Mouse (Mus musculus) CD4-positive, CD25-positive, alpha-beta regulatory T cell, adult 2 months (primary cell): ENCODE data around the gene Sult1c2.
"Not testable (repeated sequence)": the region's sequence is repeated elsewhere in the genome, so short reads cannot be mapped to it uniquely, and the experiment has no call there.

Experiments
- DNase-seq: peaks from one replicate; pipeline ENCODE4 v3.0.0-alpha.2; 2012; ENCODE audit warnings: low read depth, low spot score

Gene Sult1c2

DNA sequence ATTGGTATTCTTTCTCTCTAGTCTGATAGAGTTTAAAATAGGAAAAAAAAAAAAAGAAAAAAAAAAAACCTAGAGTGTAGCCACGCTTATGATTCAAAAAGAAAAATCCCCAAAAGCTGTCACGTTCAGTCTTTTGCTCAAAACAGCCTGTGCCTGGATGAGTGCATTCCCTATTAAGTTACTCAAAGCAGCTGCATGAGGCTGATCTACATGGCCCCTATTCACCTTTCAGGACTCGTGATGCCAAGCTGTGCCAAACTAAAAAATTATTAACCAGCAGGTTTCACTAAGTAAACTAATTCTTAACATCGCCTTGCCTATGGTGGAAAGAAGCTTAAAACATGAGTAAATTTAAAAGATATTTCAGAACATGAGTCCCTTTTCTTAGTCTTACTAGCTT lies at the start of gene Sult1c2:
Gene Sult1c2, minus strand, starts transcription at position 134 of the 400 bp plus-strand sequence.
- DNase-seq, result no peak

DNA sequence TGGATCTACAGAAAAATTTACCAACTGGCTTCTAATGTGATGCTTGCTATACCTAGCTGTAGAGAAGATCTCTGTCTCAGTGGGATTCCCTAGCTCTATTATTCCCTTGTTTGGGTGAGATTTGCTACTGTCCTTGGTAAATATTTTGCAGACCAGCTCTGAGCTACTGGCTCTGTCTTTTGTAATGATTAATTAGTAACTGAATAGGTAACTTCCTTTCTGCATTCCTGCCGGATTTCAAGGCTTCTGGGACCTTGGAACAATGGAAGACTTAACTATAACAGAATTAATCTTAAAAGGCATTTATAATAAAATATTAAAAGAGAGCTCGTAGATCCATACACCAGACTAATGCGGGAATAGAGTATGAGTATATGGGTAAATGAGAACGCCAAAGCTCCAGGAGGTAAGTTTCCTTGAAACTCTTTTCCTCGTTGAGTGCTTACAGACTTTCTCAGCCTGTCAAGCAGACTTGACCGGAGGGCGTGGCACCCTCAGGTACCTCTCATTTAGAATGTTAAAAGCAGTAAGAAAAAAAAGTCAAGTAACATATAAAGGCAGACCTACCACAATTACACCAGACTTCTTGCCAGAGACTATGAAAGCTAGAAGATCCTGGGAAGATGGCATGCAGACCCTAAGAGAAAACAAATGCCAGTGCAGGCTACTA lies 33.0 kb upstream of the Sult1c2 start:
- DNase-seq, result not testable (repeated sequence)

DNA sequence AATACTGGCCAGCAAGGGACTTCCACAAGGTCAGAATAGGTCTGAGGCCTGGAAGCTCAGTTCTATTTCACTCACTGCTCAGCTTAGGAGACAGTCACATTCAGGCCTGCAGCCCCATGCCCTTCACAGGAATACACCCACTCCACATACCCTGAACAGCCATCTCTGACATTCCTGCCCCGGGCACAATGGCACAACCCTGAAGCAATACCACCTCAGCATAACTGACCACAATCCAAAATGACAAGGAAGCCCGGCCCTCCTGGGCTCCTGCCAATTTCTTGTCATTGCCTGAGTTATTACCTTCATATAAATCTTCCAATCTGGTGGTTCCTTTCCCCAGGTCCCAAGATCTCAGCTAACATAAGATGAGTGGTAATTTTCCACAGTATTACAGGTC lies 28.3 kb upstream of the Sult1c2 start:
- no peak for DNase-seq

- no peak for DNase-seq
These were observed 26.1 kb upstream of the Sult1c2 start for GRCm38 (mm10) chr17:53872192-53872591.

DNA sequence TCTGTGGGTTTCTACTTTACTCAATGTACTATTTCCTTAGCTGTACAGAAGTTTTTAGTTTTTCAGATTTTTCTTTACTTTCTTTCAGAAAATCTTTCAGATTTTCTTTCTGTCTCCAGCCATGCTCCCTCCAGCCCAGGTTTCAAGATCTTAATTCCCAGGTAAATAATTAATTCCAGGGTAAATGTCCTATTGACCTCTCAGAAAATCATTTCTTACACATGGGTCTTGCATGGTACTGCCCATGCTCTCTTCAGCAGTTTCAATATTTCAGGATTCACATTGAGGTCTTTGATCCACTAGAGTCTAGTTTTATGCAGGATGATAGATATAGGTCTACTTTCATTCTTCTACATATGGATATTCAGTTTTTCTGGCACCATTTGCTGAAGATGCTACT lies 23.8 kb upstream of the Sult1c2 start:
- DNase-seq, result no peak

DNA sequence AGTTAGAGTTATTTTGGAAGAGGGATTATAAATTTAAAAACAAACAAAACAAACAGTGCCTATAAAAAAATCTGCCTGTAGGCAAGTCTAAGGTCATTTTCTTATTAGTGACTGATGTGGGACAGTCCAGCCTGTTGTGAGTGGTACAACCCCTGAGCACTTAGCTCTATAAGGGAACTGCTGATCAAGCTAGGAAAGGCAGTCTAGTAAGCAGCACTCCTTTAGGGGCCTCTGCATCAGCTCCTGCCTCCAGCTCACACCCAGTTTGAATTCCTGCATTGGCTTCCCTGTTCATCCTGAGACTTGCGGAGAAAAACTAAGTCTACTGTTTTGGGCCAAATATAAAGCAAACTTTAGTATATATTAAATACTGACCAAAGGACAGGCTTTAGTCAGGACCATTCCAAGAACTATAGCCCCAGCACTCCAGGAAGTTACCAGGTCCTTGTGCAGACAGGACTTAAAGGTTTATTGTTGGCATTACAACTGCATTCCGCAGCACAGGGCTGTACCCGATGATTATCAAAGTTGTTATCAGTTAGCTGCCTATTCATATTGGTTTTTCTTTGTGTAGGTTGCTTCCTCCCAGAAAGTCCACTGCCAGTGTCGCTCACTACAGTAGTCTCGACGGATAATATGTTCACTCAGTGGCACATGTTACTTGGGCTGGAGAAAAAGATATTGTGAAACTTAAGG lies 19.3 kb upstream of the Sult1c2 start:
- DNase-seq, result no peak

DNA sequence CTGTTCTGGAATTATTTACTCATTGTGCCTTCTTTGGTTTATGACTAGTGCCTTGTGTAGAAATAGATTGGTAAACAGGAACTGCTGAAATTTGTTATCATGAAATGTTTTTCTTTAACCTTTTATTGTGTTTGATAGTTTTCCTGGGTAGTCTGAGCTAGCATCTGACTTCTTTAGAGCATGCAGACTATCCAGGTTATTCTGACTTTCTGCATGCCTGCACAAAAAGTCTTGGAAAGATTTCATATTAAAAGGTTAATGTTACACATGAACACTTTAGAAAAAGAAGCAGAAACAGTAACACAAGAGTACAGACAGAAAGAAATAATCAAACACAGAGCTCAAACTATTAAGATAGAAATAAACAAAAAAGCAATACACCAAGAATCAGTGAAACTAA lies 14.4 kb upstream of the Sult1c2 start:
- no peak for DNase-seq

DNA sequence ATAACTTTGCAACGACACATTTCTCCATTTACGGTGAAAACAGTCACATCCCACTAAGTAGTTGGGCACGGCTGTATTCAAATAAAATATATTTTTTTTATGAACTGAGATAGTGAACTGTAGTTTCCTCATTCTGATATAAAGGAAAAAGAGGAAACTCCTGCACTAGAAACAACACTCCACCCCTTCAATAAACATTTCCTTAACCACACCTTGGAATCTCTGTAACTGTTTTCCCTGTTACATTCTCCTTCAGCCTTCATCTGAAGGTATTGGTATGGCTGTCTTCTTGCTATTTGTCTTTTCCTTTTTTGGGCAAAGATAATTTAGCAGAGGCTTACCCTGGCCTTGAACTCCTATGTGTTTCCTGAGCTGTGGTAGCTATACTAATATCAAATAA lies 8.9 kb upstream of the Sult1c2 start:
- no peak for DNase-seq

DNA sequence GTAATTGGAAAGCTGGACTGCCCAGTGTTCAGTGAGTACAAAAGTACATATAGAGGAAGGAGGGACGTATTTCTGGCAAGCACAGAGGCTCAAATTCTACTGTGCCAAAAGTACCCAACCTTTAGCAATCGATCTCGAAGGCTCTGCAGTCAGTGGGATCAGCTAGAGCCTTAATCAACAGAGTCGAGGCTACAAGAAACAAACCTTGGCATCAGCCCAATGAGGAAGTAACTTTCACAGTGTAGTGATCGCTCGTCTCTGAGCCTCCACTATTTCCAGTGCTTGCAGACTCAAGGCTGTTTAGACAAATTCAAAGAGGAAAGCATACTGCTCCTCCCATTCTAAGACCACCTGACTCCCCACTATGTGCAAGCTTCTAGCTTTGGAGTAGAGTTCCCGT lies 343 bp downstream of the Sult1c2 start:
- DNase-seq, result no peak

DNA sequence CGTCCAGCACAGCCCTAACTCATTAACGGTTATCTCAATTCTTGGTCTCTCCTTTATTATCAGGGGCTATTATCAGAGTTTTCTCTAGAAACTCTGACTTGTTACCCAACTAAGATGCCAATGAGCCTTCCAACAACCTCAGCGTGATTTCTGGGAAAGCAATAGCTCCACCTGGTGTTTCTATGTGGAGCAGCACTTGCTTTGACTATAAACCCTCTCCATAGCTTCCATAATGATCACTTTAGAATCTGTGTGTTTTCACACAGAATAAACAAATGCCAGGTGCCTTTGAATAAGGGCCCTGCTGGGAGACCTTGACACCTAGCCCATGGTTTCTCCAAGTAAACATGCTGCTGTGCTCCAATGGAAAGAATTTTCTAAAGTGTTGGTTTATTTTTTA lies 12.8 kb downstream of the Sult1c2 start:
- peak; percentile 49 for DNase-seq

DNA sequence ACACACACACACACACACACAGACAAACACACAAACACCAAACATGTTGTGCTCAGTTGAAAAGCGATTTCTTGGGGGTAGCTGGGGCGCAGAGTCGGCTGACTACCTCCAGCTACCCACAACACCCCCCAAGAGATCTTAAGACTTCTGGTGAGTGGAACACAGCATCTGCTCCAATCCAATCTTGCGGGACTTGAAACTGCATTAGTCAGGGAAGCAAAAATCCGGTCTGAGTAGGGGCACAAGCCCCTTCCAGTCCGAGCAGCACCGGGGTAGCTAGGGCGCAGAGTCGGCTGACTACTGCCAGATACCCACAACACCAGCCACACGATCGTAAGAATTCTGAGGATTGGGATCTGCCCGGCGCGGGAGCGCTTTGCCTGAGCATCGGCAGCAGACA lies 42.2 kb downstream of the Sult1c2 start:
- not testable (repeated sequence) for DNase-seq

DNA sequence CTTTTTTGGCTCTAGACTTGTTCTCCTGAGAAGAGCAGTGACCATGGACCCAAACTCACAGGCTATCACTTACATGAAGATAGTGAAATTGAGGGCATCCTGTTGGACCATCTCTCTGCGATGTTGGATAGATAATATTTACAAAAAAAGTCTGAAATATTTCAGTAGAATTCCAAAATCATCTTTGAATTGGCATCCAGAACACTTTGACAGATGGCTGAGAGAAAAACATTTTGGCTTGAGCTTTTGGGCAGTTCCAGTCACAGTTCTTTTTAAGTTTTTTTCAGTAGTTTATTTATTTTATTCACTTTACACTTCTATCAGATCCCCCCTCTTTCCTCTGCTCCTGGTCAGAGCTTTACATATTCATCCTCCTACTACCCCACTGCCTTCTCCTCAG lies 62.8 kb downstream of the Sult1c2 start:
- no peak for DNase-seq
